Mouse (Mus musculus) heart, postnatal 25 days (tissue): ENCODE measurements around the gene Mrpl43. TPM values are rescaled to one million over a fixed set of nuclear protein-coding genes. Genes with fewer than 3 reads are reported as not detected.
"Not testable (repeated sequence)": the region's sequence is repeated elsewhere in the genome, so short reads cannot be mapped to it uniquely, and the experiment has no call there.

Experiments
- DNase-seq: peaks from one replicate; pipeline ENCODE4 v3.0.0; 2022; ENCODE audit warnings: low spot score
- intact Hi-C: fragments of 180-260 bp; cut with DNase I; formaldehyde crosslinking; loops from one replicate; pipeline ENCODE4 v1.15.1; 2025
- total RNA-seq, 2 experiments: library from RNA; stranded (reverse); gene quantifications; 2 replicates each; pipeline ENCODE4 v1.2.3; 2021

Gene Mrpl43
- total RNA-seq = 10 to 100 TPM; 54.9 to 55.4 TPM

DNA sequence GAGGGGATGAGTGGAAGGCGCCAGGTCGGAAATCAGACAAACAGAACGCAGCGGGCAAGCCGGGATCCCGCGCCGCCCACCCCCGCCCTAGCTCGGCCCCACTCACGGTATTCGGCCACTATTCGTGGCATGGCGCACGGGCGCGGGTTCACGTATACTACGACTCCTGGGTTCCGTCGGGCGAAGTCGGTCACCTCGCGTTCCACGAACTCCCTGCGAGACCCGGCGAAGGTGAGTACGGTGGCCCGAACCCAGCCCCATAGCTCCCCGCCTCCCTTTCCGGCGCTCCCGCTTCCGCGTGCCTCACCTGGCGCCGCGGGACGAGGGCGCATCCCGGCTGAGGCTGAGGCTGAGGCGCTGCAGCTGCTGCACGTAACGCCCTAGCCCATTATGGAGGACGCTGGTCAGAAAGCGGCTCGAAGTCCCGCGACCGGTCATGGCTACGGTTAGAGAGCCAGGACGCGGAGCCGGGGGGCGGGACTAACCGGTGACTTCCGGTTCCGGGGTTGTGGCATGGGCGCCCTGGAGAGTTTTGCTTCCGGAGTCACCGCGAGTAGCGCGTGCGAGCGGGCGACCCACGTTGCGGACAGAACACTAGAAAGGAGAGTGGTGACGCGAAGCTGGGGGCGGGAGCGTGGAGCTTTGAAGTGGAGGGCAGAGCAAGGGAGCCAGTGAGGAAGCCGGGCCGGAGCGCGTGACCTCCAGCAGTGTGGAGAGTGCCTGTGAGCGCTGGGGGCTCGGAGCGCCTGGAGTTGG, at the start of gene Mrpl43:
TSS of gene Mrpl43 (minus strand) at position 486 of the 756 bp plus-strand sequence.
- intact Hi-C loops = no loop called here
- DNase-seq = peak; percentile 89

DNA sequence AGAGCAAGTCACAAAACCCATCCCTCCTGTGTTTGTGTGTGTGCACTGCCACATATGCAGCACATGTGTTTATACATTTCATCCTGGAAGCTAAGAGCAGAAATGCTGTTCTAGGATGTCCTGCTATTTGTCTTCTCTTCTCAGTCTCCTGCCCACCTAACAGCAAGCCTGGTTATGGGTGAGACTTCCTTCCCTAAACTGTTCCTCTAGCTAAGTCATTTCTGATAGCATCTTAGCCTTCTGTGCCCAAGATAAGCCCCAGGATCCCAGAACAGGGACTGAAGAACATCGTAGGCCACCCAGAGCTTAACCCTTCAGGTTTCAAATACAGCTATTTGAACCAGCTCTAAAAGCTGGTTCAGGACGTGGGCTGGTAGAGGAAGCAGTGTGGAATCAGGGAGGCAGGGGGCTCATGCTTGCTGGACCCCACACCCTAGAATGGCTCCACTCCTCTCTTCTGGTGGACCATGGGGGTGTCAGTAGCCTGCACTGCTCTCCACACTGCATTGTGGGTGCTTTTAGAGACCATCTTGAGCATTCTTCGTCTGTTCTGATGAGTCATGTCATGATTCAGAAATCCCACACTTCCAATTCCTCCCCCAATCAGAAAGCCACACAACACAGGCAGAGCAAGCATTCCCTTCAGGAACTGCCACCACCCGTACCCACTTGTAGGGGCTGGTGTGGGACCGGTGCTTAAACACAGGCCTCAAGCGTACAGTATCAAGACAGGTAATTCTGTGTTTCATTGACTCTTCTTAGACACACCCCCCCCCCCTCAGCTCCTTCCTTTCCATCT, 48.8 kb upstream of the Mrpl43 start:
- intact Hi-C loops = no loop called here
- DNase-seq = no peak

DNA sequence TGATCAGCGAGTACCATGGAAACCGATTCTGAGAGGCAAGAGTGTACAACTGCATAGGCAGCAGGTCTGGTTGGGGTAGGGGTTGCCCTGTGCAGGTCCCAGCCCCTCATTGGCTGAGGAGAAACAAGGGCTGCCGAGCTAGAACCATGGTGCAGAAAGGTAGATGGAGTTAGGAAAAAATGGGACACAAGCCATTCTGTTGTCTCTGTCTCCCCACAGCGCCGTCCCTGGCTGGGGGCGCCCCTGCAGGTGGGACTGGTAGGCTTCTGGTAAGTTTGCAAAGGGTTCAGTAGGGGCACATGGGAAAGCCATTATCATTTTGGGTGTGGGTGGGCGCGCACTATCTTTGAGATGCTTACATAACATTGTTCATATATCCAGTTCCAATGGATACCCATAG, 47.2 kb upstream of the Mrpl43 start:
- DNase-seq = no peak
- intact Hi-C loops = no loop called here

DNA sequence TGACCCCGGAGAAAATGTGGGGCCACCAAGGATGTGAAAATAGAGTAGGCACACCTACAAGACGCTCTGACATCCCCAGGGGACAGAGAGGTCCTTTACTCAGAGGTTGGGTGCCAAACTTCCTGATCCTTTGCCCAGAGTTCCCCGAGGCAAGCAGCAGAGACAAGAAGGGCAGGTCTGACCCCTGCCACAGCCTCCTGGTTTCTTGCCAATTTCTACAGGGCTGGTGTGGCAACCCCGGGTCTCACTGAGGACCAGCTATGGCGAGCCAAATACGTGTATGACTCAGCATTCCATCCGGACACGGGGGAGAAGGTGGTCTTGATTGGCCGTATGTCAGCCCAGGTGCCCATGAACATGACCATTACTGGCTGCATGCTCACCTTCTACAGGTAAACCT, 43.3 kb upstream of the Mrpl43 start:
- DNase-seq = no peak
- intact Hi-C loops = no loop called here

DNA sequence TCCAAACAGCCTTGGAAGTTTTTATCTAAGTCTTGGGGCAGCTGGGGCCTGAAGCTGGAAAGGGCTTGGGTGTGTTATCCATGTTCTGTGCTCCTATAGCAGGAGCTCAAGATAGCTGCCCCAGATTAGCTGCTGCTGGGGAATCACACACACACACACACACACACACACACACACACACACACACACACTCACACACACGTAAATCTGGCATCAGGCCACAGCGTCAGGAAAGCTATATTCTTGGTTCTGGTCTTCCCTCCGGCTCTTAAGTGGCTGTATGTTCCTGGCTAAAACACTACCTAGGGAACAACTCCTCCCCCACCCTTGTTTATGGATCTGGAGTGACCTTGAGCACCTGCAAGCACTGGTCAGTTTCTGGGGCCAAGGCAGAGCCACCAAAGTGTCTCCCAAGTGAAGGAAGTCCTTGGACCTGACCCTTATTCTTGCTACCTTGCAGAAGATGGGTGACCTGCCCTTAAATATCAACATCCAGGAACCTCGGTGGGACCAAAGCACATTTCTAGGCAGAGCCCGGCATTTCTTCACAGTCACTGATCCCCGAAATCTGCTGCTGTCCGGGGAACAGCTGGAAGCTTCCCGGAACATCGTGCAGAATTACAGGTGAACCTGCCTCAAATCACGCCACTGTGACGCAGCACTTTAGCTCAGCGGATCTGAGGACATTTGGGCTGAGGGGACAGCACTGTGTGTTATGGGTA, 42.6 kb upstream of the Mrpl43 start:
- no peak for DNase-seq
- intact Hi-C loops = no loop called here

DNA sequence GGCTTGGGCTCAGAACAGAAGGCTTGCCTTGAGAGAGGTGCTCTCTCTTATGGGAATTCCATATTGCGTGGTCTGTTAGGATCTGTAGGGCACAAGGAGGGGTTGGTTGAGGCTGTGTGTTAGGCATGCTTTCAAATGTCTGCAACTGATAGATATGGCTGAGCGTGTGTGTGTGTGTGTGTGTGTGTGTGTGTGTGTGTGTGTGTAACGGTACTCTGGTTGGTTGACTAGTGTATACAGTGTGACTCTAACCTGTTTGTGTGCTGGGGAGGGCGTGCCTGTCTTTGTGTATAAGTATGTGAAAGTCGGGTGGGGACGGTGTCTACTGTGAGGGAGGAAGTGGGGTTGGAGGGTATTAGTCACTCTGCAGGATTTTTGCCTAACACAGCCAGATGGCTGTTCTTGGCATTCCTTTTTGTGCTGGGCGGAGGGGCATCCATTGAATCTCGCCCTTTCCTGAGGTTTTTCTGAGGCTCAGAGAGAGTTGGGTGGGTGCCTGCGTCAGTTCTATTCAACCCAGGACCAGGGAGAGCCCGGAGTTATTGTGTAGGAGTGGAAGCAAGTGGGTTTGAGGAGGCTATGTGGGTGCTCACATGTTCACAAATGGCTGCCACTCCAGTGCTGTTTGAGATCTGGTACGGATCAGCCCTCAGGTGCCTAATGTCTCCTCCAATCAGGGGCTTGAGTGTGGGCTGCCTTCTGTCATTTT, 41.8 kb upstream of the Mrpl43 start:
- DNase-seq = peak; percentile 66
- intact Hi-C loops = no loop called here

DNA sequence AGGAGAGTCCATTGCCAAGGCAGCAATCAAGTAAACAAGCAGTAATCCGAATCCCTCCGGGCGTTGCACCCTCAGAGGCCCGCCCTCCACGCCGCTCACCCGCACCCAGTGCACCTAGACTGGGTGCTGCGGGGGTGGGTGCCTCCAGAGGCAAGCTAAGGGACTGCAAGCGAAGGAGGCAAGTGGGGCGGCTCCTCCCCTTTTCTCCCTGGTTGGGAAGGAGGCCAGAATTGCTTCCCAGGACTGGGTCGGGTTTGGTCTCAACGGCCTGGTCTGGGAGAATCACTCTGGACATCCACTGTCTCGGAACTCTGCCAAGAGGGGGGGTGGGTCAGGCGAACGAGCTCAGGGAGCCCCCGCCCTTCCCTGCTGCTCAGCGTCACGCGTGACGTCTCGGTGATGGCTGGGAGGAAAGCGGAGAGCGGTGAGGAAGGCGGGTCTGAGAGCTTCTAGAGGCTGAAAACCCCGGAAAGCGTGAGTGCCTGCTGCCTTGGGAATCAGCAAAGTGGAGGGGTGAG, 41.2 kb upstream of the Mrpl43 start, which contains the start of gene Sfxn3:
TSS of gene Sfxn3 (plus strand) at position 87 of the 518 bp plus-strand sequence.
- intact Hi-C loops = no loop called here
- peak; percentile 94 for DNase-seq

DNA sequence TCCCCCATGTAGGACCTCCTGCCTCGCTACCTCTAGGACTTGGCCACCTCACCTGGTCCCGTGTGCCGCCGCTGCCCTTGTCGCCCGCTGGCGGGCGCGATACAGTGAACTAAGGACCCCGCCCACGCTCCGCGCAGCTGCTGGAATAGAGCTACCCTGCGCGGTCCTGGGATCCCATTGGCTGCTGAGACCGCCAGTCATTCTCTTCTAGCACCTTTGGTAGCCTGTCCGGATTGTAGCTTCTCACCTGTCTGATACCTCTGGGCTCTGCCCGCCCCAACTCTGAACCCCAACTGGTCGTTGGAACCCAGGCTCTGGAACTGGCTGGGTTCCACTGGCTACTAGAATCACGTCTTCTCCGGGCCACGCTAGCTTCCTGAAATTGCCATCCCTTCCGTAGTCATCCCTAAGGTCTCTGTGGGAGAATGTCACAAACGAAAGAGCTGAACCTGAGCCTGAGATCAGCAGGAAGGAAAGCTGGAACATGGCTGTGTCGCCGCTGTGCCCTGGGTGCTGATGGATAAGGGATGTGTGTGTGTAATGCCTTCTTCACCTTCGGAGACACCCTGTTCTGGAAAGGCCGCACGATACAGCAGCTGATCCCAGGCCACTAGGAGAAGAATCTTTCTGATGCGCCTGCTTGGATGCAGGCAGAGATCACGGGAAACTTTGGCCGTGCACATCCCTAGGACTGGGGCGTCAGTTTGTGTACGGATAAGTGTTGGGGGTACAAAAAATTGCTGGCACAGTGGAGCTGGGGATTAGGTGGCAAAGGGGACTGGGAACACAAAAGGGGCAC, 40.5 kb upstream of the Mrpl43 start:
- intact Hi-C loops = no loop called here
- peak; percentile 70 for DNase-seq

DNA sequence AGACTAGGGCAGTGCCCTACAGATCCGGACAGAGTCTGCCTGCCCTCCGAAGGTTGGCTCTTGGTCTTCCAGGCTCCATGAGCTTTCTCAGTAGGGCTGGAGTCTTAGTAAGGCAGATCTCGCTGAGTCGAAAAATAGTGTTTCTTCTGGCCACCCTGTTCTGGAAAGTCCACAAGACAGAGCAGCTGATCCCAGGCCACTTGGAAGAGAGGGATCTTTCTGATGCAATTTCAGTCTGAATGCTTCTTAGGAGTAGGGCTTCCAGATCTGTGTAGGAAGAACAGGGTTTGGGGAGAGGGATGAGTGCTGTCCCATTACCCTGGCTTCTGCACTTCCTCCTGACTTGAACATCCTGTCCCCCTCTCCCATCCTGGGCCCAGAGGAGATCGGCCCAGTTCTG, 39.4 kb upstream of the Mrpl43 start, which contains the start of gene Pdzd7:
TSS of gene Pdzd7 (minus strand) at position 67 of the 400 bp plus-strand sequence.
- intact Hi-C loops = no loop called here
- no peak for DNase-seq

DNA sequence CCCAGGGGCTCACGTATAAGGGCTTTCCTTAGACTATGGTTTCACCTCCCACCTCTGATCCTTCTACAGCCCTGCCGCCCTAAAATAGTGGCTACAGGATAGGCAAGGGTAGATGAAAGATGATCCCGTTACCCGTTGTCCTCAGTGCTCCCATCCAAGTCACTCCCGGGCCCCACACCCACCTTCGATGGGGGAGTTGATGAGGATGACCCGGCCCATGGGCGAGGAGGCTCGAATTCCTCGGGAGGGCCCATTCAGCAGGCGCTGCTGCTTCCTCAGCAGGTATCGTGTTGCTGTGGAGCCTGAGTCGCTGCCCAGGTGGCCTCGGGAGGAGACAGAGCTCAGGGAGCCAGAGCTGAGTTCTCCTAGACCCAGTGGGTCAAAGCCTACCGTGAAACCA, 39.0 kb upstream of the Mrpl43 start:
- DNase-seq = no peak
- intact Hi-C loops = no loop called here

DNA sequence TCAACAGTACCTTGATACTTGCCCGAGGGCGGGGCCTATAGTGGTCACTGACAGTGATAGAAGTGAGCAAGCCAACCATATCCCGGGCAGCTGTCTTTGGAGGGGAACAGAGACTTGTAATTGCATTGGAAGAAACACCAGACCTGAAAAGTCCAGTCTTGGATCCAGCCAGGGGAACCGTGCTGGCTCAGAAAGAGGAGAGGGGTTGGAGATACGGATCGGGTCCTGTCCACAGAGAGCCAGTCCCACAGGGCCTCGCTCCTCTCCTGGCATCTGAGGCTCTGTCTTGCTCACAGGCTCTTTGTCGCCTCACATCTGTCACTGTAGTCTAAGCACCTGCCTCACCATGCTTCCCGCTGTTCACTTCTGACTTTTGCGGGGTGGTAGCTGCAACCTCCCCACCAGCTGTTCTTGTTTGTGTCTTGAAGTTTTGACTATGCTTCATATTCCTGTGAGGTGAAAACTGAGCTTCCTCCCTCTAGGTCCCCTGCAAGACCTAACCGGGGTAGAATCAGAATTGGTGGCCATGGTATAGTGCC, 38.2 kb upstream of the Mrpl43 start:
- no peak for DNase-seq
- intact Hi-C loops = no loop called here

DNA sequence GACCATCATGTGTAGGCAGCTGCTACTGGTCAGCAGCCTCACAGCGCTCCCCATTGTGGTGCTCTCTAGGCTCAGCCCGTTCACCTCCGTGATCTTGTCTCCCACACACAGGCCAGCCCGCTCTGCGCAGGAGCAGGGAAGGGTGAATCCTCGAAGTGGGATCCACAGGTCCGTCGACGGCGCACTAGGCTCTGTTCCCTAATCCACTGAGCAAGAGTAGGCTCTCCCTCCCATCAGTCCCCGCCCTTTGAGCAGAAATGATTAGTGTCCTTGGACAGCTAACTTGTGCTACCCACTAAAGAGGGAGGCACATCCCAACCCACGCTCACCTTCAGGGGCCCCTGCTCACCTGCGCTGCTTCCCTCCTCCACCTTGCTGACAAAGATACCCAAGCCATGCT, 34.0 kb upstream of the Mrpl43 start:
- no peak for DNase-seq
- intact Hi-C loops = no loop called here

DNA sequence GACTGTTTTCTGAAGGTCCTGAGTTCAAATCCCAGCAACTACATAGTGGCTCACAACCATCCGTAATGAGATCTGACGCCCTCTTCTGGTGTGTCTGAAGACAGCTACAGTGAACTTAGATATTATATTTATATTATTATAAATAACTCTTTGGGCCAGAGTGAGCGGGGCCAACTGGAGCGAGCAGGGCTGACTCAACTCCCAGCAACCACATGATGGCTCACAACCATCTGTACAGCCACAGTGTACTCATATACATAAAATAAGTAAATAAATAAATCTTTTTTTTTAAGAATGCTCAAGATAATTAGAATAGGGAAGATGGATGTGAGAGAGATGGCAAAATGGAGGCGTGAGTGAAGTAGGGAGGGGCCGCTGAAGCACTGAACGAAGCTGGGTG, 32.0 kb upstream of the Mrpl43 start:
- intact Hi-C loops = loop anchor here (10.0 kb wide), 1 partner anchor 53 kb away; the partner anchor contains the start of gene Sema4g
- not testable (repeated sequence) for DNase-seq

DNA sequence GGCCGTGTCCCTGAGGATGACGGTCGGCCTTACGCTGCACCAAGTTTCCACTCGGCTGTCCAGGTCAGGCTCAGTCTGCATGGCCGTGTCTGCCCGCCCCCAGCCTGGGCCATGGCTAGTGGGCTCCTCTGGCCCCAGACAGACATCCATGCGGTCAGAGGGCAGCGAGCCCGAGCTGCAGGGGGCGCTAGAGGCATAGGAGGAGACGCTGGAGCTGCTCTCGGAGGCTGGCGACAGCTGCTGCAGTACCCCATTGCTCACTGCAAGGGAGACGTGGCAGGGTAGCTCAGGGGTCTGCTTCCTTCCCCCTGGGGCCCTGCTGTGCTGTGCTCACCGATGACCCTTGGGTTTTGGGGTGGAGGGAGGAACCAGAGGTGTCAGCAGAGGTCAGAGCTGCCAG, 30.6 kb upstream of the Mrpl43 start:
- intact Hi-C loops = loop anchor here (10.0 kb wide), 1 partner anchor 52 kb away; the partner anchor contains the start of gene Sema4g
- DNase-seq = no peak

DNA sequence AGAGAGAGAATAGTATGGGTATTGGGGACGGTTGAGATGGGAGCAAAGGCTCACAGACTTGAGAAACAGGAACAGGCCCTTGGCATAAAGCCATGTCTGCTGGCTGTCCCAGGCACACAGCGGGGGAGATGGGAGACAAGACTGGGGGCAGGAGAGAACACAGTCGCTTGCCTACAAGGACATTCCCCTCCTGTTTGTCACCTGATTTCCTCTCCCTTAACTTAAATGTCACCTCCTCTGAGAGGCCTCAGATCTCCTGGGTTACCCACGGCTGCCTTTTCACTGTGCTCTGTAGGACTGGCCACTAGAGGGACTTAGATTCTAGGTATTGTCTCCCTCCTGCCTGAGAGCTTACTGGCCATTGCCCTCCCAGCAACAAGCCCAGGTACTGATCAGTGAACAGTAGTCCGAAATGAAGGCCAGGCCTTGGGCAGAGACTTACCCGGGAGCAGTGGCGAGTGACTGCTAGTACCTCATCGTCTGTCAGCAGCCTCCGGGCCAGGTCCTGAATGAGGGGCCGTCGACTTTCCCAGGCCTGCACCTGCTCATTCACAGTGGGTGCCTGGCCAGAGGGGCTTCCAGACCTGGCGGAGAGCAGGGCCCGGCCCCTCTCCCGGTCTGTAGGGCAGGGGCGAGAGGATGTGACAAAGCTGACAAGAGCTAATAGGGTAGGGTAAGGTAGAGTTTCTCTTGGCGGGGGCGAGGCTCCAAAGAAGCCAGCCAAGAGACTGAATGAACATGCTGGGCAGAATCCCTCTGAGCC, 26.5 kb upstream of the Mrpl43 start:
- intact Hi-C loops = loop anchor here (5.0 to 10.0 kb wide), 2 partner anchors 48 to 100 kb away; partner anchors contain the start of genes Sema4g and Slf2
- no peak for DNase-seq

DNA sequence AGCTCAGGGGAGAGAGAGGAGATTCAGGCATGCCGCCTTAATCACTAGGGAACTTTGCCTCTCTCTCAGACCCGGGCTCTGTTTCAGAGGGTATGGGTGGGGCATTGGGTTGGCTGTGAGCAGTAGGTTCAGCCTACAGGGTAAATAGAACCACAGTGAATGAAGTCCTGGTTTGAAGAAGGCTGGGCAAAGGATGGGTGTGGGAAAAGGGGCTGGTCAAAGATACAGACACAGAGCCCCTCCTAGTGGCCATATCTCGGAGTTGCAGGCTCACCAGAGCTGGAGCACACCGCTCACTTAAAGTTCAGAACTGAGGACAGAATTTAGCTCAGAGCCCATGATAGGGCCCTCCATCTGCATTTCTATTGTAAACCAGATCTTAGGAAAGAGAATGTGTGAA, 25.5 kb upstream of the Mrpl43 start:
- DNase-seq = peak; percentile 53
- intact Hi-C loops = loop anchor here (1.0 to 10.0 kb wide), 3 partner anchors 18 to 99 kb away; partner anchors contain the start of genes Sema4g and Slf2
